Mouse (Mus musculus): ENCODE measurements around the gene Trit1.

DNA sequence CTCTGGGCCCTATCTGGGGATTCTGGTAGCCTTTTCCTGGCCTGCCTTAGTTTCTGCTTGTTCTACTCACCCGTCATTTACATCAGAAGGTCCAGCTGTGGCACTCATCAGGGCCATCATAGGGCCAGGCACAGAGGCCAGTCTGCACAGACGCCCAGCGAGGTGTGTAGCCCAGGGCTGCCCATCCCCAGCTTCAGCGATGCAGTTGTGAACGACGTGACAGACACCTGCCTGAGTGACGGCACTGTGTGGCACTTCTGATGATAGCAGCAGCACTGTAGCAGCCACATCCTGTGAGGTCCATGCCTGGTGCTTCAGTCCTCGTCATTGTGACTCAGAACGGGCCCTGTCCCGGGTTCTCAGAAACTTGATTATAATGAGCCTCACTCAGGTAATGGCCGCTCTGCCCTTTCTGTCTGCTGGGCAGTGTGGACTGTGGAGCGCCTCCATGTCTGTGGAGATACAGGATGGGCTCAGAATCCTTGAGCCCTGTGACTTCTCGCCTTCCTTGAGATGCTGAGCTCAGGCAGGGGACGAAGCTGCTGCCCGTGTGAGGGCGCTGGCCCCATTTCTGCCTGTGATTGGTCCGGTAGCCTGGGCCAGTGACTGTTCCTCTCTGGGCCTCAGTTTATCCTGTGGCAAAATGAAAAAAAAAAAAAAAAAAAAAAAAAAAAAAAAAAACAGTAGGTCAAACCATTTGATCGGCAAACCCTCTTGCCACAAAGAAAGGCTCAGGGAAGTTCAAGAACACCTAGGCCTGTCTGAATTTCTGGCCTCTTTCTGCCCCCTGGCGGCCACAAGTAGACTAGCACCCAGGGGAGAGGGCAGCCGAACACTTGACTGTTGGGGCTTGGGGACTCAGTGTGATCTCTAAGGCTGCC is 66.1 kb downstream of the Trit1 start:
- TF ChIP-seq POLR2A (IDR thresholded peaks at IDR 0.05; ENCODE audit: borderline replicate concordance, extremely low read depth, insufficient read depth, insufficient read length, poor library complexity, severe bottlenecking), result no peak
- peak; percentile 88 for TF ChIP-seq CTCF (IDR thresholded peaks at IDR 0.05; ENCODE audit: borderline replicate concordance, extremely low read depth, insufficient read depth, insufficient read length)
